Mouse (Mus musculus) Patski (cell line): ENCODE measurements around the gene Ift43. TPM values are rescaled to one million over a fixed set of nuclear protein-coding genes. Genes with fewer than 3 reads are reported as not detected.

ENCODE experiments used
- ATAC-seq: fragments of 100-300 bp; one replicate; pipeline ENCODE4 v1.8.0; 2021
- CTCF ChIA-PET: fragments of 350-600 bp; sonication (Branson Sonifier 250); formaldehyde crosslinking; loops from one replicate; lab custom pipeline; 2022; ENCODE audit warnings: inconsistent platforms; lab: Charles Lee
- POLR2A ChIA-PET: fragments of 350-600 bp; sonication (Branson Sonifier 250); formaldehyde crosslinking; loops from one replicate; lab custom pipeline; 2022; ENCODE audit warnings: antibody characterized with exemption, inconsistent platforms; lab: Charles Lee
- DNase-seq: peaks from one replicate; pipeline ENCODE4 v3.0.0-alpha.2; 2011; ENCODE audit warnings: low read depth, low spot score
- H3K27me3 ChIP-seq: fragments of 371-371 bp; one replicate; pipeline ENCODE4 v1.5.1; 2021
- CTCF ChIP-seq: fragments of 100-300 bp; IDR thresholded peaks from one replicate; pipeline ENCODE4 v1.5.1; 2021
- in situ Hi-C: fragments of 300-500 bp; cut with MboI; formaldehyde crosslinking; loops from 3 replicates; pipeline ENCODE4 v1.11.1; 2018; ENCODE audit warnings: low pct_unique_long_range_greater_than_20kb, mixed read lengths
- polyA plus RNA-seq: library from polyadenylated mRNA; unstranded; gene quantifications from one replicate; pipeline ENCODE4 v1.2.3, GENCODE M21; 2021

Ift43 gene
- polyA plus RNA-seq, 1 experiment from 2014 or later, result 108 TPM

DNA sequence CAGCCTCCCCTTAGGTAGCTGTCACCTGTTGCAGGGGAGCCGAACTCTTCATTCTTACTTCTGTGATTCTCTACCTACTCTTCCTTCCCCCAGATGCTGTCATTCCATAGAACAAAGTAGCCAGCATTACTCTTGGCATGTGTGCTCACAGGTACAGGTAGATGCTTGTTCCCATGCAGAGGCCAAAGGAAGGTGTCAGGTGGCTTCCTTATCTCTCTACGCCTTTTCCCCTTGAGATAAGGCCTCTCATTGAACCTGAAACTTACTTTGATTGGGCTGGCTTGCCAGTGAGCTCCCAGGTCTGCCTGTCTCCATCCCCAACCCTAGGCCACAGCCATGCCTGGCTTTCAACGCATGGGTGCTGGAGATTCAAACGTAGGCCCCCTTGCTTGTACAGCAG is 11.7 kb downstream of the Ift43 start:
- CTCF ChIA-PET, result no interaction called here
- in situ Hi-C loops, result loop anchor here (25.0 kb wide), 2 partner anchors 757 to 793 kb away; partner anchors contain the start of genes Irf2bpl and Nek9
- no peak for TF ChIP-seq CTCF
- ATAC-seq, result no peak
- POLR2A ChIA-PET, result no interaction called here
- H3K27me3 ChIP-seq, result no peaks in the 10 kb centered on the region
- DNase-seq, result no peak

DNA sequence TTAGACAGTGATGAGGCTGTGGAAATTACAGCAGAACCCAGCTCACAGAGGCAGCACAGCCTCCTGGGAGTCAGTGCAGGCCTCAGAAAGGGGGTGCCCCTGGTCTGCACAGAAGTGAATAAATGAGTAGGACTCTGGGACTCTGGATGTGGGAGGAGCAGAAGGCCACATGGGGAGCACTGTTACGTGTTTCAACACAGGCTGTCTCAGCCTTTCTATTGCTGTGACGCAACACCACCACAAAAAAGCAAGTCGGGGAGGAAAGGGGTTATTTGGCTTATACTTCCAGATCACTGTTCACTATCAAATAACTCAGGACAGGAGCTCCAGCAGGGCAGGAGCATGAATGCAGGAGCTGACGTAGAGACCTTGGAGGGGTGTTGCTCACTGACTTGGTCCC is 13.5 kb downstream of the Ift43 start:
- no peaks in the 10 kb centered on the region for H3K27me3 ChIP-seq
- ATAC-seq (no peak), DNase-seq (no peak)
- ChIA-PET POLR2A (no interaction called here), CTCF (no interaction called here)
- no peak for TF ChIP-seq CTCF
- in situ Hi-C loops, result loop anchor here (25.0 kb wide), 2 partner anchors 759 to 791 kb away; partner anchors contain the start of genes Irf2bpl and Nek9

DNA sequence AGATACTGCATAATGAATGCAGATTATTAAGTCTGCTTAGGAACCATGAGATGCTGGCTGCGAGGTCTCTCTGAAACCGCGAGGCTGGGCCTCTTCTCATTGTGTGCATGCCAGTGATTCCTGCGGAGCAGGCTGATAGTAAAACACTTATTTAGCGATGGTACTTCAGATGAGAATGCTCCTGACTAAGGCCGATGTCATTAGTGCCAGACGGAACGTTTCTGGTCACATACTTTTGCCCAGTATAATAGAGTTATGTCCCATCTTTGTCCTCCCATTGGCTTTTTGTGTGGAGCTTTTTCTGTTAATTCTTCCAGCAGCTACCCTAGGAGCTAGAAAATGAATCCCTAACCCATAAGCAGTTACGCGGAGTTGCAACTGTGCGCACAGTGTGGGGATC is 15.4 kb downstream of the Ift43 start:
- ChIA-PET POLR2A (no interaction called here), CTCF (no interaction called here)
- H3K27me3 ChIP-seq, result no peaks in the 10 kb centered on the region
- in situ Hi-C loops, result loop anchor here (25.0 kb wide), 2 partner anchors 760 to 790 kb away; partner anchors contain the start of genes Irf2bpl and Nek9
- TF ChIP-seq CTCF, result no peak
- ATAC-seq (peak; percentile 35), DNase-seq (no peak)

GRCm38 (mm10) chr12:86100711-86101110 is 18.4 kb downstream of the Ift43 start:
- DNase-seq (no peak), ATAC-seq (no peak)
- H3K27me3 ChIP-seq, result no peaks in the 10 kb centered on the region
- TF ChIP-seq CTCF, result no peak
- ChIA-PET POLR2A (no interaction called here), CTCF (interaction anchor here (0.8 kb wide), 1 partner anchor 9 kb away, joined by 3 read pairs; no protein-coding TSS in a partner anchor)
- in situ Hi-C loops, result no loop called here

DNA sequence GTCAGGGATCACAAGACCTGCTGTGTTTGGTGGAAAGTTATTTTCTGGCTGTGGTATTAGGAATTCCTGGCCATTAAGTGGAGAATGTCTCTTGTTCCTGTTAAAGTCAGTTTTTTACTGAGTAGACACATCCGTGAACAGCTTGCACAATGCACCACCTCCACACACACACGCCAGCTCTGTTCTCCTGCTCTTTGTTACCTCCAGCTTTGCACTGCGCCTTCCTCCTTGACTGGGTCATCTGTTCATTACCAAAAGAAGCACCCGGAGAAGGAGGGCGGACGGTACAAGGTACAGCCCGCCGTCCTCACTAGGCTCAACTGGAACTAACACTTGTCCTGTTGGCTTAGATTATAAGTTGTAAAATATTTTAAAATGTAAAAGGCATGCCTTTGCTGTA is 20.3 kb downstream of the Ift43 start:
- no peak for ATAC-seq
- POLR2A ChIA-PET, result no interaction called here

DNA sequence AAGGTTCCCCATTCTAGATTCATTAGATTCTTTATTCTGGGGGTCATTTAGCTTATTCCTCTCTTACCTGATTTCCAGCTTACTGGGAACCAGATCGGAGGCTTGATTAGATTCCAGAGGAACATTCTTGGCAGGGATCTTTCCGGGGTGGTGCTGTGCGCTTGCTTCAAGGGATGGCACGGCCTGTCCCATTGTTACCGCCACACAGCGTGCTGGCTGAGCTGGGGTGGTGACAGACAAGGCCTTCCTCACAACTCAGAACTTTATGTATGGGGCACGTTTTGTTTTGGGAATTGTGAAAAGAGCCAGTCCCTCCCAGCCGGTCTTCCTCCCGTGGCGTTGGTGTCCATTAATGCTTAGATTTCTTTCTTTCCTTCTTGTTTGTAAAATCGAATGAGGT is 21.1 kb downstream of the Ift43 start:
- H3K27me3 ChIP-seq, result no peaks in the 10 kb centered on the region
- TF ChIP-seq CTCF, result no peak
- ATAC-seq (no peak), DNase-seq (no peak)
- in situ Hi-C loops, result no loop called here
- CTCF ChIA-PET, result interaction anchor here (1.0 to 1.3 kb wide), 2 partner anchors 12 to 16 kb away, joined by 4 read pairs; no protein-coding TSS in a partner anchor
- POLR2A ChIA-PET, result interaction anchor here (0.6 kb wide), 1 partner anchor 18 kb away, joined by 3 read pairs; no protein-coding TSS in a partner anchor

More for the DNA sequence above, 20.3 kb downstream of the Ift43 start:
- H3K27me3 ChIP-seq, result no peaks in the 10 kb centered on the region
- no peak for DNase-seq
- in situ Hi-C loops, result no loop called here
- CTCF ChIA-PET, result no interaction called here
- TF ChIP-seq CTCF, result no peak

DNA sequence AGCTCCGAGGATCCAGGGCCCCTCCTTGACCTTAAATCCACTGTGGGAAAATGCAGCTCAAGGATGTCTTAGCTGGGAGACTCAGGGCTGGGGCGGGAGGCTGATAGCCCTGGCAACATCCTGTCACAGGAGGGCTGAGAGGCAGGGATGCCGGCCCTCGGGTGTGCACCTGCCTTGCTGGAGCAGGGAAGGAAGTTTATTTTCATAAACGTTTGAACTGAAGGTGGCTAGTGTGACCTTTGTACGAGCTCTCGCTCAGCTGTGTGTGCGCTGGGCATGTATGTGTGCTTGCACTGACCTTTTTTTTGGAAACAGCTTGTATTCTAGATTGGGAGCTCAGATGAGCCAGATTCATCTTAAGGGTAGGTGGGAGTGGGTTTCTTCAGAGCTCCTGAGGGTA is 21.5 kb downstream of the Ift43 start:
- in situ Hi-C loops, result no loop called here
- no peak for TF ChIP-seq CTCF
- no peaks in the 10 kb centered on the region for H3K27me3 ChIP-seq
- ChIA-PET CTCF (interaction anchor here (1.0 to 1.3 kb wide), 2 partner anchors 12 to 17 kb away, joined by 4 read pairs; no protein-coding TSS in a partner anchor), POLR2A (interaction anchor here (0.6 kb wide), 1 partner anchor 18 kb away, joined by 3 read pairs; no protein-coding TSS in a partner anchor)
- ATAC-seq (no peak), DNase-seq (no peak)

- in situ Hi-C loops, result no loop called here
- DNase-seq, result no peak
- H3K27me3 ChIP-seq, result no peaks in the 10 kb centered on the region
- no peak for TF ChIP-seq CTCF
- POLR2A ChIA-PET, result no interaction called here
- CTCF ChIA-PET, result interaction anchor here (1.0 to 1.3 kb wide), 2 partner anchors 12 to 17 kb away, joined by 4 read pairs; no protein-coding TSS in a partner anchor
- peak; percentile 74 for ATAC-seq
Measured at GRCm38 (mm10) chr12:86104297-86104696, 22.0 kb downstream of the Ift43 start.

- no peak for ATAC-seq
- no peaks in the 10 kb centered on the region for H3K27me3 ChIP-seq
- no peak for TF ChIP-seq CTCF
- no peak for DNase-seq
- ChIA-PET POLR2A (no interaction called here), CTCF (interaction anchor here (0.7 to 1.1 kb wide), 2 partner anchors 25 to 80 kb away, joined by 3 read pairs; no protein-coding TSS in a partner anchor)
- in situ Hi-C loops, result no loop called here
Measured at GRCm38 (mm10) chr12:86105546-86105945, 23.2 kb downstream of the Ift43 start.

DNA sequence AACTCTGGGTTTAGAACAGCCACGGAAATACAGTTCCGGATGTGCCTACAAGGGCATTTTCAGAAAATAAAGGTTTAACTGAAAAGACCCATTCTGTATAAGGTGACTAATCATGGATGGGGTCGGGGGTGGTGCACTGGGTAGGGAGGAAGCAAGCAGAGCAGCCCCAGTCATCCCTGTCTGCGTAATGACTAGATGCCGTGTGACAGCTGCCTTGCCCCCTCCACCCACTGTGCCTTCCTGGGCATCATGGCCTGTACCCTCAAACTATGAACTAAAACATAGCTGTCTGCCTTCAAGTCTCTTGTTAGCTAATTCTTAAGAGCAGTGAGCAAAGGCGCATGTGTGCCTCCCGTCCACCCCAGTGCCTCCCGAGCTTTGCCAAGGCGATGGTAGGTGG is 23.7 kb downstream of the Ift43 start:
- ChIA-PET CTCF (no interaction called here), POLR2A (interaction anchor here (1.0 kb wide), 1 partner anchor 21 kb away, joined by 4 read pairs; no protein-coding TSS in a partner anchor)
- H3K27me3 ChIP-seq, result no peaks in the 10 kb centered on the region
- in situ Hi-C loops, result no loop called here
- no peak for DNase-seq
- ATAC-seq, result no peak
- no peak for TF ChIP-seq CTCF

- ChIA-PET CTCF (interaction anchor here (1.3 kb wide), 1 partner anchor 9 kb away, joined by 3 read pairs; no protein-coding TSS in a partner anchor), POLR2A (no interaction called here)
- no peak for TF ChIP-seq CTCF
- ATAC-seq, result no peak
- H3K27me3 ChIP-seq, result no peaks in the 10 kb centered on the region
- DNase-seq, result no peak
- in situ Hi-C loops, result no loop called here
Measured at GRCm38 (mm10) chr12:86107645-86108044, 25.3 kb downstream of the Ift43 start.
